Mouse (Mus musculus) ovary, postnatal 14 days (tissue): ENCODE data around the gene Olig3.
"Not testable (repeated sequence)": the region's sequence is repeated elsewhere in the genome, so short reads cannot be mapped to it uniquely, and the experiment has no call there.

ENCODE experiments used
- DNase-seq: peaks from one replicate; pipeline ENCODE4 v3.0.0; 2022; ENCODE audit warnings: low spot score

Gene Olig3

DNA sequence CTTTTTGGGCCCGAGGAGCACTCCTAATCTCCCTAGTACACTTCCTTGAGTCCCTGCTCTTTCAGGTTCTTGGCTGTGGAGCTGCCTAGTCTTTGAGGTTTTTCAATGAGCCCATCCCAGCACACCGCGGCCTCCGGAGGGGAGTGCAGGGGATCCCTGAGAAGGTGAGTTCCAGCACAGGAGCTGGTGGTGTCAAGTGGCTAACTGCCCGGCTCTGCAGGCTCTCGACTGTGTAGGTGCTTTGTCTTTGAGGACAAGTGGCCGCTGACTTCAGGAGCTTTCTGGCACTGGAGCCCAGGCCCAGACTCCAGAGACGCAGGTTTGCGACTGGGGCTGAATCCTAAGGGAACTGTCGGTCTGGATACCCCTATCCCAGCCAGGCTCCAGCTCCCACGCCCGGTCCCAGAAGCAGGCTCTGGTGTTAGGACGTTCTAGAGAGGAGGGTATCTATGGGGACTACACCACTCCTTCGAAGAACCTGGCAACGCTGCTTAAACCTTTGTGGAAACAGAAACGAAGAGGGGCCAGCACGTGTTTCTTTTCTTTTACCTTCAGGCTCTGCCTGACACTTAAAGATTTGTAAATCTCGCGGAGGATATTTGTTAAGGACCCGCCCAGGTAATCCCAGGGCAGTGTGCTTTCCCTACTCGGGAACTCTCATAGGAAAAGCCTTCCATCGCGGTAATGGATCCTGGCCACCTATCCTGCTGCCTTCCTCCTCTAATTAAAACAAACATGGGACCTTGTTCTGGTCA, 5.4 kb downstream of the Olig3 start:
- no peak for DNase-seq

DNA sequence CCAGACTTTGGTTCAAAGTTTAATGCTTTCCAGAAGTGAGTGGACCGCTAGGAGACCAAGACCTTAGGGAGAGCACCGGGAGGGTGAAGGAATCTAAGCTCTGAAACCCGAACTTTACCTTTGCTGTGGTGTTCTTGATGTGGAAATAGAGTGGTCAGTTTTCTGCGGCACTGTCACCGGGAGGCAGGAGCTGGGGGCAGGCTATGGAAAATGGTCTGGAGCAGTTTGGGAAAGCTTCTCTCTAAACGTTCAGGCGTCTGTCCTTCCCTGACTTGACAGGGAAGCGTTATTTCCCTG, 5.9 kb downstream of the Olig3 start:
- DNase-seq: no peak

DNA sequence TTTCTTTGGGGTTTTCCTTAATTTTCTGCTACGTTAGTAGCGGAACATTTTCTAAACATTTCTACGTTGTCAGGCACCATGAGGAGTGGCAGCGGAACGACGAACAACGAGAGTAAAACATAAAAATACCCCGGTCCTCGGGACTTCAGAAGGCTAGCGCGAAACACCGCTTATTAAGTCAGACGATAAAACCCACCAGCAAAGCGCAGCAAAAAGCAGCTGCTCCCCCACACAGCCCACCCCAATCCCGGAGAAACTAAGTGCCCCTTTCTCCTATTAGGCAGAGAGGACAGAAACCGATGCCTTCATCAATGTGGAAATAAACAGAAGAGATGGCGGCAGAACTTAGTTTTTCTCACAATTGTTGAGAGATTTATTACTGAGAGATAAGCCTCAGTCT, 6.5 kb downstream of the Olig3 start:
- DNase-seq: no peak

DNA sequence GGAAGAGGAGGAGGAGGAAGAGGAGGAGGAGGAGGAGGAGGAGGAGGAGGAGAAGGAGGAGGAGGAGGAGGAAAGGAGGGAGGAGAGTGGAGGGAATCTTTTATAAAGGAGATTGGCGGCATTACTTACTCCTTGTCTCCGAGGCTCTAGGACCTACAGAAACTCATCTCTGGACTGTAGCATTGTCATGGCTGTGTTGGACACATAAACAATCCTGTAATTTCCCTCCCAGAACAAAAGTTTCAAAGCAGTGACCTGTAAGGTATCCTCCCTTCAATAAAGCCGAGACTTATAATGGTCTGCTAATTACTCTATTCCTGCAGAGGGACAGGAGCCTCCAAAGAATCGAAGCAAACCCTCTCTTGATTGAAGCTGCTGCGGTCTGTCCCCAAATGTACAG, 7.0 kb downstream of the Olig3 start:
- no peak for DNase-seq

DNA sequence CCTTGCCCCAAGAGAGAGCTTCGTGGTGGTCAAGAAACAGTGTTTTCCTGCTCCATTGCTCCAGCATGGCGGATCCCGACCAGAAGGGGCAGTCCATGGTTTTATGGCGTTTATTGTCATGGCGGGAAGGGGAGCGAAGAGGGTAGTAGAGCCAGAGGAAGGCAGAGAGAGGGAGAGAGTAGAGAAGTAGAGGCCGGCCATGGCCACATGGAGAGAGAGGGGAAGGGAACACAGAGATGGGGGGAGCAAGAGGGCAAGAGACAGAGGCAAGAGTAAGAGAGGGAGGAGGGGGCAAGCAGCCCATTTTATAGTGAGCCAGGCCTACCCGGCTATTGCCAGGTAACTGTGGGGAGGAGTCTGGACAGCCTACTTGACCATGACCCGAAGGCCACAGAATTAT, 12.8 kb downstream of the Olig3 start:
- DNase-seq: no peak

DNA sequence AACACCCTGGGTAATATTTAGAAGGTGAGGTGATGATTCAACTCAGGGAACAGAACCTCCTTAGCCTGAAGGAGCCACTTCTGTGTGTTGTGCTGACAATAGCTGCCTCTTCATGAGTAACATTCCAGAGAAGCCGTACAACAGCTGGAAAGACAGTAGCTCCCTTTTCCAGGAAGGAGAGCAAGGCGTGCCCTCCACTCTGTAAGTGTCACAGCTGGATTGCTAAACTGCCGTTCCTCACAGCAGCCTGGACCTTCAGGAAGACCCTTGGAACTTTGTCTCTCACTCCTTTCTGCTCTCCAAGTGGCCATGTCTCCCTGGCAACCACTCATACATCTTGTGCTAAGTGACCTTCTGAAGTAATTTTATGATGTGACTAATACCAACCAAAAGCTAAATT, 13.8 kb downstream of the Olig3 start:
- DNase-seq: no peak

DNA sequence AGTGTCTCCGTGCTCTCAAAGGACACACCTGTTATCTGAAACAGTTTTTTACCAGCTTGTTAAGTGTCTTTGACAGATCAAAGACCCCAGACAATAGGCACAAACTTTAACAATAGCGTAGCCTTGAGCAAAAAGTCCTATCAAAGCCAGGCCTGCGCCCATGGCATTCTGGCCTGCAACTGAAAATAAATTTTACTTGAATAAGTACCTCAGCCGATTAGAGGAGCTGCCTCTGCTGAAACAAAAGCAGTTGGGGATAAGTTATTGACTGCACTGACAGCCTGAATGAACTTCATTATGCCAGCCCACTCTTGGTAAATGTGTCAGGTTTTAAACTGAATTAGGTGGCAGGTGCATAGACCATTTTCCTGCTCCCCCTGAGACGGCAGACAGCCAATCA, 15.9 kb downstream of the Olig3 start:
- no peak for DNase-seq

DNA sequence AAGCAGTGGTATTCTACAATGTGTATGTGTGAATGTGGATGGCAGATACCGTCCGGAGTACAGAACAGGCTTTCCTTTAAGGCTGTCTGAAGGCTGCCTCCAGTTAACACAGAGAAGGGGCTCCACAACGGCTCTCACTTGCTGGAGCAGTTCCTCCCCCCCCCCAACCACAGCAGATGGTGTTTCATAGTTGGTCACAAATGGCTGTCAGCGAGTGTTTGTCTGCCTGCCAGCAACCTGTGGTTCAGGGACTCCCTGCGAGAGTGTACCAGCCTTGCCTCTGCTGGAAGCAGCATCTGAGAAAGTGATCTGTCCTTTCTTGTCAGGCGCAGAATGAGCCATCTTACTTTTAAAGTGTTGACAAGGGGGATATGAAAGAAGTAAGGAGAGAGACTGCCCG, 17.5 kb downstream of the Olig3 start:
- DNase-seq: no peak

DNA sequence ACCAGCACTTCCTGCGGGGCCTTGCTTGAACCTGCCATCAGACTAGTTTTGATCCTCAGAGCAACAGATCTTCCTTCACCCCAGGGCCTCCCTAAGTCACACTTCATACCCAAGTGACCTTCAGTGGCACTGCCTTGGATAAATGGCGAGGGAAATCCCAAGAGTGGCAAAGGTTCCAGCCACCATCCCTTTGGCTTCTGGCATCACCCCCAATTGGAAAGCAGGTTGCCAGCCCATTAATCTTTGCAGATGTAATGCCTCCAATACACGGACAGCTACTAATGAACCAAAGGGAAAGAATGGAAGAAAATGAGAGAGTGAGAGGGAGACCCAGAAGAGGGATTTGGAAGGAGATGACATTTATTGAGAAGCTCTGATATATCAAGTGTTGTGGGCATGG, 18.0 kb downstream of the Olig3 start:
- no peak for DNase-seq

DNA sequence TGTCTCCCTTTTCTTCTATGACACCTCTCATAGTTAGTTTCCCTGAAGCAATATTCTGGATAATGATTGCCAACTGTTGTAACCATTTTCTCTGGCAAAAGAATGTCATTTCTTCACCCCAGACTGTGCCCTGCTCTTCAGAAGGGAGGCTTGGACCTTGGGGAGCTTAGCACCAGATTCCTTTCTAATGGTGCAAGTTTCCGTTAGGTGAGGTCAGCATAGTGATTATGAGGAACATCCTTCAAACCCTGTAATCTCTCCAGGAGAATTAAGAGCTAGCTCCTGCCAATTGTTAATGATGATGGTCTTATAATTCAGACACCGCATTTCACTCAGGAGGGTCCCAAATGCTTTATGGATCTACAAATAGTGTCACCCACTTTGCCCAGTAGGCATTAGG, 19.5 kb downstream of the Olig3 start:
- no peak for DNase-seq

DNA sequence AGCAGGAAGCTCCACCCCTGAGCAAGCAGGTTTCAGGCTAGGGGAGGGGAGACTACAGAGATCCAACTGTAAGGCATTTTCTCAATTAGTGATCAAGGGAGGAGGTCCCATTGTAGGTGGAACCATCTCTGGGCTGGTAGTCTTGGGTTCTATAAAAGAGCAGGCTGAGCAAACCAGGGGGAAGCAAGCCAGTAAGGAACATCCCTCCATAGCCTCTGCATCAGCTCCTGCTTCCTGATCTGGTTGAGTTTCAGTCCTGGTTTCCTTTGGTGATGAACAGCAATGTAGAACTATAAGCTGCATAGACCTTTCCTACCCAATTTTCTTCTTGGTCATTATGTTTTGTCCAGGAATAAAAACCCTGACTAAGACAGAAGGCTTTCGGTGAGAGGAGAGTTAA, 24.6 kb downstream of the Olig3 start:
- not testable (repeated sequence) for DNase-seq

DNA sequence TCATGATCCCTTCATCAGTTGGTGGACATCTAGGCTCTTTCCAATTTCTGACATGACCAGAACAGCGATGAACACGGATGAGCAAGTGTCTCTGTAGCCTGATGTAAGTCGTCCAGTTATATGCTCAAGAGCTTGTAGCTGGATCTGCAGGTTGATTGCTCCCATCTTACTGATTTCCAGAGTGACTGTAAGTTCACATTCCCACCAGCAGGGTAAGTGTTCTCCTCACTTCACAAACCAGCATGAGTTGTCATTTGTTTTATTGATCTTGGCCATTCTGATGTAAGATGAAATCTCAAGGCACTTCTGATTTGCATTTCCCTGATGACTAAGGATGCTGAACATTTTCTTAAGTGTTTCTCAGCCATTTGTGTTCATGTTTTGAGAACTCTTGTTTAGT, 27.8 kb downstream of the Olig3 start:
- no peak for DNase-seq

DNA sequence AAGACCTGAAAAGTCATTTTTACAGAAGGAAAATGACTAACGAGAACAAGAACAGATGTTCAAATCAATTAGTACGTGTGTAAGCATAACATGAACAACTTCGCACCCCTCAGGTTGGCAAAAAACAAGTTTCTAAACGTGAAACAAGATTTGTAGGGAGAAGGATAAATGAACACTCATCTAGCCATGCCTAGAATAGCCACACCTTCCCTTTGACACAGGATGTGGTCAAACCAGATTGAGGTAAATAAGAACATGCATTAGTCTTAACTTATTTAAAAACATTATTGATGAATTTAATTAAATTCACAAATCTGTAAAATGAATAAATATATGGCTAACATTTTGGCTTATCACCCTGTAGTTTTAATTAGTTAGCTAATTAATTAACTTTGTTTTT, 35.5 kb downstream of the Olig3 start:
- no peak for DNase-seq

DNA sequence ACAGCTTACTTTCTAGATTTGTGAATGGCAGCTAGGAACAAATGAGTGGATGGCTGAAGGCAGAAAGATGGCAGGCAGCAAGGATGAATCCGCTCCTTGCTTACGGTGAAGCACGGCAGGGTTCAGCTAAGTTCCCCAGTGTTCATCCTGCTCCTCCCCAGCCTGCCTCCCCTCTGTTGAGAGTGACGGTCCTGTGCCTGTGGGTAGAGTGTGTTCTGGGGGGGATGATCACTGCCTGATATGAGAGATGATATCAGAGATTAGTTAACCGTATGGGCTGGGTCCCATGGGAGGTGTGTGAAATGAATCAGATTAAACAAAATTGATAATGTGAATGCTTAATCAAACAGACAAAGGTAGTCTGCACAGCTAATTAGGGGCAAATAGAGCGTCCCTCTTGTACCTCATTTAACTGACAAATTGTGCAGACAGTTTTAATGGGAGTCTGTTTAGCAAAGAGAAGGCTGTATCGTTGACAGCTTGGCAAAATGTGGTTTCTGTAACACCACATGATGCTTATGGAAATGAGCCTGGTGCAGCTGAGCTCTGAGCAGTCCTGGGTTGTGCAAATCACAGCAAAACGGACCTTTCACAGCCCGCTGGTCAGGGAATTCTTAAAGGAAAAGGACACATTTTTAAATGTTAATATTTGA, 40.3 kb downstream of the Olig3 start:
- no peak for DNase-seq

DNA sequence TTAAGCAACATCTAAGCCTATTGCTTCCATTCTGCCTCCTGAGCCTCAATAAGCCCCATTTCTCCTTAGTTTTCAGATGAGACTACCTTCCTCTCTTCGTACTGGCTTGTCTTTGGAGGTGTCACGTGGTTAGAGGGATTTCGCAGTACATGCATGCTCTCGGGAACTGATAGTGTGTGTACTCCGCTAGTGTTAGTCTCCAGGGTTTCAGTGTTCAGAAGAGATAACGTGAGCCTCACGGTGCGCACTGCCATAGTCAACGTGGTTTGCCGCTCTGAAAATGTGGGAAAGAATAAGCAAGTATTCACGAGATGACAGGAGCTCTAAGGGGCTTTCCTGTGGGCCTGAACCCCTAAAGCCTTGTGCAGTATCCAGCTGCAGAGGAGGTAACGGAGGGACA, 41.1 kb downstream of the Olig3 start:
- no peak for DNase-seq

DNA sequence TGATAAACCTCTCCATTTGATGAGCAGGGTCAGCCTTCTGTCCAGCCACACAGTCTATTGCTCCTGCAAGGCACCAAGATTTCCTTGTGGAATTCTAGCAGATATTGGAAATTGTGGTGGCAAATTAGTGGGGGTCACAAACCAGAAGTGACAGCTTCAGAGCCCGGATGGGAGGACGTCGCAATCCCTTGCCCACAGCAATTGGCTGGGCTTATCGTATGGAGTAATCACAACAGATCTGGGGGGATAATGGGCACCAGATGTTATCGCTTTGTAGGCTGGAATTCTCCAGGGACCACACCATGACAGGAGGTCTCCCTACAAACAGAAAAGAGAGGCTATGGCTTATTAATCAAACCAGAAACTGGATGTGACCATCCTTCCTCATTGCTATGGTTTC, 44.8 kb downstream of the Olig3 start:
- DNase-seq: no peak

DNA sequence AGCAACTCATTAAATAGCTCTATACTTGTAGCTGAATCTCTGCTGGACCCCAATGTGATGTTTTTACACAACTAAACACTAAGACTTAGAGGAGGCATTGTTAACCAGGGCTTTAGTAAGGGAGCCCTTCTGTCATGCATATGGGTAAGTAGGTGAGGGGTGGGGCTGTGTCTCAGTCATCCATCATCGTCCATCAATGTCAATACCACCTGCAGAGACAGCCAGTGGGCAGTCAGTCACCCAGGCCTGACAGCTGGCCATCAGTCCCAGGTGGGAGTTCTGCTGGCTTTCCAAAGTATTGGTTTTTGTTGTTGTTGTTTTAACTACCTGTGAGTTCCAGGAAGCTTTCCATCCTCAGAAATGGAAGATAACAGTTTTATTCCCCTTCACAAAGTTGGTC, 48.1 kb downstream of the Olig3 start:
- DNase-seq: no peak

DNA sequence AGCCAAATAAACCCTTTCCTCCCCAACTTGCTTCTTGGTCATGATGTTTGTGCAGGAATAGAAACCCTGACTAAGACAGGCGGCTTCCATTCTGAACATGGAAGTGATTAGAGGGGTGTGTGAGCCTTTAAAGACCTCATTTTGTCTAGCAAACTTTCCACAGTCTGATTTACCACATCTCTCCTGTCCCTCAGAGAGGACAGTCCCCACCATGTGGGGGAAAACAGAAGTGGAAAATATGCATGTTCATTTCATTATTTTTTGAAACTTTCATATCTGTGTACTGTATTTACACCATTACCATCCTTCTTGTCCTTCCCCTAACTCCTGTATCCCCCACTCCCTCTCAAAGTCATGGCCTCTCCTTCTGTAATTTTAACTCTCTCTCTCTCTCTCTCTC, 49.6 kb downstream of the Olig3 start:
- DNase-seq: no peak

DNA sequence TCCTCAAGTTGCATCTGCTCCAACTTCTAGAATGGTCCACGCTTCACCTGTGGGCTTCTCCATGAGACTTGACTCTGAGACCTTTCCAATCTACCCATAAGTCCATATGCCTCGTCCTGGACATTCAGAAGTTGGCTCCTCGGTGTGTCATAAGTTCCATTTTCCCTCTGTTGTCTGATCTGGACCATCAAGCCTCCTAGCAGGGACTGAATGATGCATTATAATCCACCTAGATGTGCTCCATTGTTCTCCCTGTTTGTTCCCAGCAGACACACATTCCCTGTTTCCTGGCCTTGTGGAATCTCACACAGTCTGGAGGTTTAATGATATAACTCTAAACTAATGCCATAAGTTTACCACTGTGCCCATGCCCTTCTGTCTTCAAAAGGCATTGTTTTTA, 50.8 kb downstream of the Olig3 start:
- DNase-seq: no peak
